Mouse (Mus musculus) midbrain, embryonic 13.5 days (tissue): ENCODE results near the gene Tomm5. TPM values are rescaled to one million over a fixed set of nuclear protein-coding genes. Genes with fewer than 3 reads are reported as not detected.

Experiments
- ATAC-seq: fragments of 200-750 bp; cut with Nextera tagmentation; 2 replicates; pipeline ENCODE4 v1.8.0; 2017; ENCODE audit warnings: mild to moderate bottlenecking, moderate TSS enrichment, moderate library complexity
- H3K27ac ChIP-seq: fragments of 300-500 bp; sonication (generic); 2 replicates; pipeline ENCODE4 v1.5.1; 2015; ENCODE audit warnings: inconsistent platforms, mild to moderate bottlenecking, moderate library complexity
- H3K27me3 ChIP-seq: fragments of 300-500 bp; sonication (generic); 2 replicates; pipeline ENCODE4 v1.6.1; 2015; ENCODE audit warnings: mild to moderate bottlenecking, inconsistent platforms
- H3K36me3 ChIP-seq: fragments of 300-500 bp; sonication (generic); 2 replicates; pipeline ENCODE4 v1.6.1; 2015; ENCODE audit warnings: mild to moderate bottlenecking, inconsistent platforms
- H3K4me1 ChIP-seq: fragments of 300-500 bp; sonication (generic); replicated peaks from 2 replicates; pipeline ENCODE4 v1.6.1; 2015; ENCODE audit warnings: inconsistent platforms
- H3K4me2 ChIP-seq: fragments of 300-500 bp; sonication (generic); replicated peaks from 2 replicates; pipeline ENCODE4 v1.6.1; 2015; ENCODE audit warnings: moderate library complexity, mild to moderate bottlenecking, inconsistent platforms
- H3K4me3 ChIP-seq: fragments of 300-500 bp; sonication (generic); replicated peaks from 2 replicates; pipeline ENCODE4 v1.5.1; 2015; ENCODE audit warnings: mild to moderate bottlenecking, inconsistent platforms
- H3K9ac ChIP-seq: fragments of 300-500 bp; sonication (generic); replicated peaks from 2 replicates; pipeline ENCODE4 v1.6.1; 2015; ENCODE audit warnings: mild to moderate bottlenecking, inconsistent platforms
- H3K9me3 ChIP-seq: fragments of 300-500 bp; sonication (generic); 2 replicates; pipeline ENCODE4 v1.6.1; 2016; ENCODE audit warnings: mild to moderate bottlenecking, inconsistent platforms
- WGBS: fragments of 180-500 bp; shearing (Covaris S2); methylation state at CpG from one replicate; pipeline ENCODE4 v1.1.7; 2015; 5-methylcytosine and 5-hydroxymethylcytosine counted together
- polyA plus RNA-seq: library from polyadenylated mRNA; unstranded; fragments of >200 nt; fragmentation: Nextera tagmentation; extraction: Ambion mirVana; gene quantifications from 2 replicates; pipeline ENCODE4 v1.2.1, GENCODE M21; 2015

Tomm5 gene
- polyA plus RNA-seq: 153 and 154 TPM in 2 replicates

DNA sequence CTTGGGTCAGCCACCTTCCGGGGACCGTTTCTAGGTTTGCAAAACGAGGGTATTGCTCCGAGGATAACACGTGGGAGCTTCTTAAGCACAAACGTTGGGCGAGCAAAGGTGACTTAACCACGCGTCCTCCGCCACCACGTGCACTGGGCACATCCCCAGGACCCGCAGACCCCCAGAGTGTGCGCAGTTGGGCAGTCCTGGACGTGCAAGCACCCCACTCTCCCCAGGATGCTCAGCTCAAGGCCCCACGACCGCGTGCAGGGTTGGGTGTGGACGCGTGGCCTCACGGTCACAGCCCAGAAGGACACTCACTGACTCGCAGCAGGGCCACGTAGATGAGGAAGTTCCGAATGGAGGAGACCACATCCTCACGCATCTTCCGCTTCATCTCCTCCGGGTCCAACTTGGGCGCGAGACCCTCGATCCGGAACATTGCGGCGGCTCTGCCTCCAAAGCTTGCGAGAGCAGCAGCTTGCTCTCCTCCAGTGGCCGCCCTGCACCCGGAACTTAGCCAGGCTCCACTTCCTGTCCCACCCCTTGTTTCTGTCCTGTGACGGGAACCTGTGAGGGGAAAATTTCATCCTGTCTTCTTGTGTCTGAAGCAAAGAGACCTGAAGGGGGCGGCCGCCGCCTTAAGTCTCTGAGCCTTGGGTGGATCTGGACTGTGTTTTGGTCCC lies at the start of gene Tomm5:
Tomm5 (minus strand) TSS at position 514 of the 677 bp plus-strand sequence.
- Histone ChIP-seq H3K9ac (peak within 1 kb of the TSS; percentile 94), H3K36me3 (peaks cover 21% of the 10 kb centered on the region), H3K4me2 (peak within 1 kb of the TSS; percentile 90), H3K27ac (0 out of 2 replicates have a peak within 1 kb of the TSS, but pooled peaks have one; percentile 35), H3K27me3 (no peaks in the 10 kb centered on the region), H3K4me3 (peak within 1 kb of the TSS; percentile 97), H3K9me3 (no peaks in the 10 kb centered on the region), H3K4me1 (peaks cover 14% of the 10 kb centered on the region)
- under 1% methylated on average over 39 of the region's 39 CpGs for WGBS
- peak; percentile 98 for ATAC-seq

DNA sequence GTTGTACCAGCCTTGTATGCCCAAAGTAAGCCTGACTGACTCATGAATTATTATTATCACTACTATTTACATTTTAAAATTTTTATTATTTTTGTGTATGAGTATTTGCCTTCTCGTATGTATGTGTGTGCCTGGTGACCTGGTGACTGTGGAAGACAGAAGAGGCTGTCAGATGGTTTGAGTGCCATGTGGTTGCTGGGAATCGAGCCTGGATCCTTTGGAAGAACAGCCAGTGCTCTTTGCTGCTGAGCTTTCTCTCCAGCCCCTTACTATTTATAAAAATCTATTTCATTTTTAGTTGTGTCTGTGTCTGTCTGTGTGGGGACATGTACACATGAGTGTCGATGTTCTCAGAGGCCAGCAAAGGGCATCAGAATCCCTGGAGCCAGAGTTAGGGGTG lies 48.5 kb upstream of the Tomm5 start:
- Histone ChIP-seq H3K36me3 (no peaks in the 10 kb centered on the region), H3K27ac (no peak overlapping the region), H3K9me3 (no peaks in the 10 kb centered on the region), H3K9ac (no peak overlapping the region), H3K4me2 (no peak overlapping the region), H3K4me1 (no peaks in the 10 kb centered on the region), H3K4me3 (no peak overlapping the region), H3K27me3 (no peaks in the 10 kb centered on the region)
- WGBS: 73% methylated on average over 3 of the region's 3 CpGs
- no peak for ATAC-seq

- H3K9ac ChIP-seq: no peak overlapping the region
- 63% methylated on average over 8 of the region's 8 CpGs for WGBS
- no peak overlapping the region for H3K4me3 ChIP-seq
- no peak overlapping the region for H3K27ac ChIP-seq
- no peaks in the 10 kb centered on the region for H3K9me3 ChIP-seq
- ATAC-seq: peak; percentile 48; the same call in 1 of the 2 replicates
- no peaks in the 10 kb centered on the region for H3K36me3 ChIP-seq
- peaks cover 22% of the 10 kb centered on the region for H3K4me1 ChIP-seq
- 0 out of 2 replicates have a peak, but pooled peaks cover 5% of the 10 kb centered on the region for H3K27me3 ChIP-seq
- H3K4me2 ChIP-seq: no peak overlapping the region
Observed at GRCm38 (mm10) chr4:45143005-45143404, 35.1 kb upstream of the Tomm5 start.

DNA sequence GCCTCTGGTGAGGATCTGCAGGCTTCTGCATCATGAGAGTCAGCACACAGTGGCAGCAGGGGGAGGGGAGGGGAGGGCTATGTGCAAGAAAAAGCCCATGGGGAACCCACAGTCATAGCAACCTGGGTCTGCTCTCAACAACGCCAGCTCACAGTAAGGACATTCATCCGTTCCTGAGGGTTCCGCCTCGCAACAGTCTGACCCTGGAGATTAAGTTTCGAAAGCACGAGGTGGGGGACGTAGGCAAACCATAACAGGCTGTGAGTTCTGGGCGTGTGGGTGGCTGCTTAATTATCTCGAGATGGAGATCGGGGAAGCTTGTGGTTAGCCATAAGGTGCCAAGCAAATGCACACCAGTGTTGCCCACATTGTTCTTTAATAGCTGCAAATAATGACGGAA lies 34.5 kb upstream of the Tomm5 start:
- no peak overlapping the region for H3K27ac ChIP-seq
- peak; percentile 48 for ATAC-seq
- H3K4me3 ChIP-seq: no peak overlapping the region
- no peak overlapping the region for H3K9ac ChIP-seq
- peak overlapping the region; percentile 27; the same call in 1 of the 2 replicates for H3K4me2 ChIP-seq
- H3K27me3 ChIP-seq: 0 out of 2 replicates have a peak, but pooled peaks cover 5% of the 10 kb centered on the region
- 37% methylated on average over 11 of the region's 11 CpGs for WGBS
- H3K4me1 ChIP-seq: peaks cover 22% of the 10 kb centered on the region
- no peaks in the 10 kb centered on the region for H3K36me3 ChIP-seq
- H3K9me3 ChIP-seq: no peaks in the 10 kb centered on the region

DNA sequence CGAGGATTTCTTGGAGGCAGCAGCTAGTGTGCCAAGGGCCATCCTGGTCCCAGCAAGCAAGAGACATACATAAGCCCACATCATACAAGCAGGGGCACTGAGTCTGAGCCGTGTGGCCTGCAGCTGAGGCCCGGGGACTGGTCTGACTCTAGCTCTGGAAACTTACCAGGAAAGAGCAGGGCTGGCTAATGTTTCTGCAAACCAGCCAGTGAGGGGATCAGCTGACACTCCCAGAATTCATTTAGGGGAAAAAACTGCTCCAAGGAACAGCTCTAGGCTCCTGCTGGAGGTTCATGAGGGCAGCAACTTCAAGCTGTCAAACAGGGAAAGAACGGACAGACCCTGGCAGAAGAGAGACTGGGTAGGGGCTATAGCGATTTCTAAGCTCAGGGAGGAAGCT lies 33.9 kb upstream of the Tomm5 start:
- Histone ChIP-seq H3K27ac (no peak overlapping the region), H3K27me3 (0 out of 2 replicates have a peak, but pooled peaks cover 5% of the 10 kb centered on the region), H3K9me3 (no peaks in the 10 kb centered on the region), H3K4me2 (no peak overlapping the region), H3K4me3 (no peak overlapping the region), H3K36me3 (no peaks in the 10 kb centered on the region), H3K9ac (no peak overlapping the region), H3K4me1 (peaks cover 22% of the 10 kb centered on the region)
- ATAC-seq: no peak
- 81% methylated on average over 5 of the region's 5 CpGs for WGBS

DNA sequence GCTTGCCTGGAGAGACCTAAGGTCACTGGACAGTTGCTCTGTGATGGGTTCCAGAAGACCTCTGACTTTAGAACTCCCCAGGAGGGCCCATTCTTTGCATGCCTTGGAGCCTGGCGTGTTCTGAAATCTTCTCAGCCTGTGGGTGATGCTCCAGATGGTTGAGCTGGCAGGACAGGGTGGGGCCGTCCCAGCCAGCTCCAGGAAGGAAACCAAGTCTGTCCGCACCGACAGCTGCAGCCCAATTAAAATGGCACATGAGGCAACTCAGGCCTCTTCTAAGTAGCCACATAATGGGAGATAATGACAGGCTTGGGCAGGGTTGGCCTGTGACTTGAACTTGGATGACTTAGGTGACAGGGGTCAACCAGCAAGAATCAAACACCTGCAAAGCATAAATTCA lies 29.7 kb upstream of the Tomm5 start:
- Histone ChIP-seq H3K9ac (no peak overlapping the region), H3K27ac (no peak overlapping the region), H3K36me3 (no peaks in the 10 kb centered on the region), H3K4me3 (no peak overlapping the region), H3K9me3 (no peaks in the 10 kb centered on the region), H3K4me1 (peaks cover 9% of the 10 kb centered on the region), H3K4me2 (no peak overlapping the region), H3K27me3 (0 out of 2 replicates have a peak, but pooled peaks cover 3% of the 10 kb centered on the region)
- WGBS: 72% methylated on average over 4 of the region's 4 CpGs
- no peak for ATAC-seq

DNA sequence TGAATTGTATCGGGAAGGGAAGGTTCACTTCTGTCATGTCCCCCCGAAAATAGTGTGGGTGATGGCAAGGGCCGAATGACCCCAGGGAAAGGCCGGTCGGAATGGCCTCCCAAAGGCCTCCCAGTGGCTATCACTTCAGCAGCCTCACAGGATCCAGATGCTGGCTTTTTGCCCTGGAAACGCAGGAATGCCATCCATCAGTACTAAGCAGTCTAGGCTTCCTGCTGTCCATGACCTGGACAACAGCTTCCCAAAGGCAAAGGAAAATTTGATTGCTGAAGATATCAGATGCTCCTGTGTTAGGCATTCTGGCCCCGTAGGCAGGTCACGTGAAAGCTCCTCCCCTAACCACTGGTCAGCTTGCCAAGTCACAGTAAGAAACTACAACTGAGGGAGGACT lies 26.6 kb upstream of the Tomm5 start:
- H3K9me3 ChIP-seq: no peaks in the 10 kb centered on the region
- no peak overlapping the region for H3K27ac ChIP-seq
- no peaks in the 10 kb centered on the region for H3K27me3 ChIP-seq
- no peak for ATAC-seq
- H3K4me1 ChIP-seq: no peaks in the 10 kb centered on the region
- no peak overlapping the region for H3K9ac ChIP-seq
- WGBS: 90% methylated on average over 8 of the region's 8 CpGs
- no peak overlapping the region for H3K4me3 ChIP-seq
- no peak overlapping the region for H3K4me2 ChIP-seq
- no peaks in the 10 kb centered on the region for H3K36me3 ChIP-seq

GRCm38 (mm10) chr4:45131021-45131420 lies 23.1 kb upstream of the Tomm5 start:
- Histone ChIP-seq H3K9me3 (no peaks in the 10 kb centered on the region), H3K4me2 (no peak overlapping the region), H3K36me3 (no peaks in the 10 kb centered on the region), H3K27ac (no peak overlapping the region), H3K4me1 (no peaks in the 10 kb centered on the region), H3K9ac (no peak overlapping the region), H3K27me3 (no peaks in the 10 kb centered on the region), H3K4me3 (no peak overlapping the region)
- no peak for ATAC-seq
- 82% methylated on average over 4 of the region's 4 CpGs for WGBS

GRCm38 (mm10) chr4:45121311-45121710 lies 13.4 kb upstream of the Tomm5 start:
- Histone ChIP-seq H3K36me3 (no peaks in the 10 kb centered on the region), H3K27ac (no peak overlapping the region), H3K4me1 (no peaks in the 10 kb centered on the region), H3K9ac (no peak overlapping the region), H3K9me3 (no peaks in the 10 kb centered on the region), H3K4me3 (no peak overlapping the region), H3K27me3 (no peaks in the 10 kb centered on the region), H3K4me2 (no peak overlapping the region)
- ATAC-seq: no peak
- WGBS: 91% methylated on average over 11 of the region's 11 CpGs

DNA sequence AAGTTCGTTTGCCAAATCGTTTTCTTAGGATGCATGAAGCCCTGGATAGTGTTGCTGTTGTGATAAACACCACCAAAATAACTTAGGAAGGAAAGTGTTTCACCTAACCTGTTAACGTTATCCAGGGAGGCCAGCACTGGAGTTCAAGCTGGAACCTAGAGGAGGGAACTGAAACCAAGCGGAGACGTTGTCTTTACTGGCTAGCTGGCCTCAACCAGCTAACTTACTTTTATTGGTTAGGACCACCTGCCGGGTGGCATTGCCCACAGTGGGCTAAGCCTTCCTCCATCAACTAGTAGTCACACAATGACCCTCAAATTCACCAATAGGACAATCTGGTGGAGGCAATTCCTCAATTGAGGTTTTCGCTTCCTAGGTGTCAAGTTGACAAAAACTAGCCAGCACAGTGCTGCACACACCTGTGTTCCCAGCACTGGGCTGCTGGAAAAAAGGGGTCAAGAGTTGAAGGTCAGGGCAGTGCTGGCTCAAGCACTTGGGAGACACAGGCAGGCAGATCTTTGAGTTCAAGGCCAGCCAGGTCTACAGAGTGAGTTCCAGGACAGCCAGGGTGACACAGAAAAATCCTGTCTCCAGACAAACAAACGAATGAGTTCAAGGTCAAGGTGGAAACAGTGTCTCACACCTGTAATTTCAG lies 669 bp upstream of the Tomm5 start:
- Histone ChIP-seq H3K27me3 (no peaks in the 10 kb centered on the region), H3K27ac (no peak overlapping the region), H3K9ac (no peak overlapping the region), H3K36me3 (peaks cover 13% of the 10 kb centered on the region), H3K4me2 (peak overlapping the region; percentile 90; the same call in 1 of the 2 replicates), H3K4me1 (peaks cover 14% of the 10 kb centered on the region), H3K4me3 (no peak overlapping the region), H3K9me3 (no peaks in the 10 kb centered on the region)
- ATAC-seq: no peak
- 73% methylated on average over 8 of the region's 8 CpGs for WGBS

DNA sequence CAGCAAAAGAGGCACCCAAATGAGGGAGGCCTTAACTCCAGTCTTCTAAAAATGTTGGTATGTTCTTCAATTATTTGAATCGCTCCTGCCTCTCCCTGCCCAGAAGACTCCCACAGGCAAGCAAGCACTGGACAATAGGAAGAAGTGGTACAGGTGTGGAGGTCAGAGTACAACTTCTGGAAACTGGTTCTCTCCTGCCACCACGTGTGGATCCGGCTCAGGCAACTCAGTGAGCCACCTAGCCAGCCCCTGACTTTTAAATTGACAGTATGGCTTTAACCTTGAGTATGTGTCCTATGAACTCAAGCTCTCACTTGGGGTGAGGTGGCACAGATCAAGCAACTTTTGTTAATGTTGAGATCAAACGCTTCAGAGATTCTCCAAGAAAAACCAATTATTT lies 848 bp downstream of the Tomm5 start:
- ATAC-seq: no peak
- Histone ChIP-seq H3K4me1 (peaks cover 14% of the 10 kb centered on the region), H3K4me3 (peak overlapping the region; percentile 97), H3K36me3 (peaks cover 28% of the 10 kb centered on the region), H3K27me3 (no peaks in the 10 kb centered on the region), H3K9ac (peak overlapping the region; percentile 94), H3K4me2 (peak overlapping the region; percentile 90), H3K9me3 (no peaks in the 10 kb centered on the region), H3K27ac (no peak overlapping the region)
- WGBS: 8% methylated on average over 4 of the region's 4 CpGs

GRCm38 (mm10) chr4:45106409-45106808 lies 1.5 kb downstream of the Tomm5 start:
- Histone ChIP-seq H3K36me3 (peaks cover 34% of the 10 kb centered on the region), H3K27me3 (no peaks in the 10 kb centered on the region), H3K4me1 (peaks cover 14% of the 10 kb centered on the region), H3K4me2 (peak overlapping the region; percentile 90), H3K27ac (no peak overlapping the region), H3K4me3 (no peak overlapping the region), H3K9ac (no peak overlapping the region), H3K9me3 (no peaks in the 10 kb centered on the region)
- WGBS: 80% methylated on average over 5 of the region's 5 CpGs
- no peak for ATAC-seq
